ENCODE assay signal across 30 mouse cellular contexts in genomic region chr9:78122939-78123712, GRCm38 (mm10). TPM values are rescaled to one million over a fixed set of nuclear protein-coding genes. Genes with fewer than 3 reads are reported as not detected.
A peak's percentile ranks its signal among the peaks of the same experiment; 100 is the strongest.
DNase-seq lines count a peak whose midpoint lies in the region; ATAC-seq and TF ChIP-seq lines count a peak whose summit lies in the region.
"Had no signal": no experiment of that assay in that cellular context is flagged by ENCODE, and none has a peak within 500 bp of the region (broad histone marks: within the 10 kb centered on the region; RNA-seq: fewer than 3 reads in every experiment).

No protein-coding gene starts in this region.

- TF ChIP-seq CTCF in gastrocnemius, adult 2 months (IDR thresholded peaks at IDR 0.05) = no peak
- no peak for TF ChIP-seq CTCF in heart, postnatal 0 days (IDR thresholded peaks at IDR 0.05; ENCODE audit: low read depth)
- TF ChIP-seq CTCF in lung, postnatal 0 days (IDR thresholded peaks at IDR 0.05) = no peak
- no peak for TF ChIP-seq CTCF in small intestine, adult 2 months (IDR thresholded peaks at IDR 0.05; ENCODE audit: extremely low read depth, insufficient read length, insufficient replicate concordance, low read depth, low read length)

- TF ChIP-seq EP300 in heart, postnatal 0 days (IDR thresholded peaks at IDR 0.05; ENCODE audit: low read depth) = no peak
- no peak for TF ChIP-seq EP300 in lung, postnatal 0 days (IDR thresholded peaks at IDR 0.05)

- 0 out of 2 replicates have a peak, but pooled peaks have one; percentile 16 for ATAC-seq in heart, postnatal 0 days (ENCODE audit: insufficient read depth, low read depth)
- no peak for ATAC-seq in lung, postnatal 0 days
- ATAC-seq: forebrain, embryonic 13.5 days; hindbrain, embryonic 16.5 days; midbrain, embryonic 15.5 days had no signal

- 60% methylated on average over 7 of the region's 7 CpGs for WGBS in heart, postnatal 0 days
- 77% methylated on average over 7 of the region's 7 CpGs for WGBS in heart, embryonic 10.5 days
- WGBS in lung, postnatal 0 days = 83% methylated on average over 7 of the region's 7 CpGs
- WGBS in small intestine, adult 2 months = 58% methylated on average over 7 of the region's 7 CpGs

- no peak for DNase-seq in gastrocnemius, adult 2 months
- no peak for DNase-seq in gastrocnemius, postnatal 10 days
- DNase-seq in heart, postnatal 0 days (ENCODE audit: low spot score) = no peak
- no peak for DNase-seq in heart, embryonic 10.5 days (ENCODE audit: low spot score)
- no peak for DNase-seq in lung, postnatal 0 days (ENCODE audit: low spot score)
- no peak for DNase-seq in lung, adult 18-20 months
- no peak for DNase-seq in thymus, adult 18-20 months
- DNase-seq: adrenal gland, postnatal 36 days; cerebellum, adult 2 months; cerebellum, postnatal 25 days; gastrocnemius, postnatal 25 days; heart, postnatal 10 days; kidney, adult 11 months; kidney, postnatal 25 days; lung, postnatal 10 days; right cerebral cortex, postnatal 25 days; spleen, adult 18-20 months; thymus, adult 2 months; thymus, postnatal 36 days had no signal

- intact Hi-C loops in gastrocnemius, adult 2 months (cut with DNase I) = no loop called here

- no peaks in the 10 kb centered on the region for H3K9me3 ChIP-seq in heart, postnatal 0 days (replicated peaks; ENCODE audit: control insufficient read depth, low read length)
- H3K9me3 ChIP-seq in heart, embryonic 10.5 days = no peaks in the 10 kb centered on the region
- H3K9me3 ChIP-seq in lung, postnatal 0 days (ENCODE audit: low read length) = no peaks in the 10 kb centered on the region
- H3K9me3 ChIP-seq: embryonic facial prominence, embryonic 10.5 days; embryonic facial prominence, embryonic 15.5 days; forebrain, embryonic 13.5 days; limb, embryonic 10.5 days; limb, embryonic 15.5 days; midbrain, embryonic 10.5 days; midbrain, embryonic 15.5 days; neural tube, embryonic 15.5 days had no signal

- H3K36me3 ChIP-seq in heart, postnatal 0 days (replicated peaks; ENCODE audit: control insufficient read depth, insufficient read depth, low read length) = peaks cover 6% of the 10 kb centered on the region
- H3K36me3 ChIP-seq in heart, embryonic 10.5 days = peaks cover 8% of the 10 kb centered on the region; the same call in 1 of the 2 replicates
- no peaks in the 10 kb centered on the region for H3K36me3 ChIP-seq in lung, postnatal 0 days (ENCODE audit: insufficient read depth, low read length)
- H3K36me3 ChIP-seq in small intestine, adult 2 months (ENCODE audit: control insufficient read depth, insufficient read depth, low read length) = peaks cover 5% of the 10 kb centered on the region

- no peak for TF ChIP-seq POLR2A in small intestine, adult 2 months (IDR thresholded peaks at IDR 0.05; ENCODE audit: low read depth, low read length)

- H3K4me2 ChIP-seq in heart, postnatal 0 days (ENCODE audit: low read depth, low read length) = no peak overlapping the region
- H3K4me2 ChIP-seq in lung, postnatal 0 days (replicated peaks; ENCODE audit: low read depth, low read length) = no peak overlapping the region
- H3K4me2 ChIP-seq: embryonic facial prominence, embryonic 15.5 days; forebrain, embryonic 13.5 days; limb, embryonic 15.5 days; midbrain, embryonic 15.5 days; neural tube, embryonic 15.5 days had no signal

- no peak overlapping the region for H3K9ac ChIP-seq in heart, postnatal 0 days (replicated peaks; ENCODE audit: low read depth, low read length)
- no peak overlapping the region for H3K9ac ChIP-seq in lung, postnatal 0 days (replicated peaks; ENCODE audit: low read depth)
- H3K9ac ChIP-seq: embryonic facial prominence, embryonic 15.5 days; forebrain, embryonic 13.5 days; limb, embryonic 15.5 days; midbrain, embryonic 15.5 days; neural tube, embryonic 15.5 days had no signal

- no peak overlapping the region for H3K4me3 ChIP-seq in gastrocnemius, adult 2 months
- no peak overlapping the region for H3K4me3 ChIP-seq in heart, postnatal 0 days (ENCODE audit: low read depth, low read length)
- no peak overlapping the region for H3K4me3 ChIP-seq in heart, embryonic 10.5 days
- no peak overlapping the region for H3K4me3 ChIP-seq in lung, postnatal 0 days (ENCODE audit: low read depth, low read length)
- no peak overlapping the region for H3K4me3 ChIP-seq in small intestine, adult 2 months (ENCODE audit: low read depth, low read length)
- H3K4me3 ChIP-seq: embryonic facial prominence, embryonic 10.5 days; embryonic facial prominence, embryonic 15.5 days; forebrain, embryonic 13.5 days; limb, embryonic 10.5 days; limb, embryonic 15.5 days; midbrain, embryonic 10.5 days; midbrain, embryonic 15.5 days; neural tube, embryonic 15.5 days had no signal

- H3K4me1 ChIP-seq in heart, postnatal 0 days (ENCODE audit: control insufficient read depth, insufficient read depth) = peaks cover 36% of the 10 kb centered on the region
- peaks cover 29% of the 10 kb centered on the region for H3K4me1 ChIP-seq in heart, embryonic 10.5 days
- H3K4me1 ChIP-seq in lung, postnatal 0 days (ENCODE audit: insufficient read depth, low read depth, low read length) = peaks cover 4% of the 10 kb centered on the region; the same call in 1 of the 2 replicates
- peaks cover 38% of the 10 kb centered on the region for H3K4me1 ChIP-seq in small intestine, adult 2 months (ENCODE audit: control insufficient read depth, insufficient read depth, insufficient read length, low read length)
- H3K4me1 ChIP-seq: embryonic facial prominence, embryonic 15.5 days; limb, embryonic 10.5 days; limb, embryonic 15.5 days had no signal

- peak overlapping the region; percentile 70 for H3K27ac ChIP-seq in gastrocnemius, adult 2 months
- H3K27ac ChIP-seq in heart, postnatal 0 days (ENCODE audit: low read depth) = peak overlapping the region; percentile 82
- H3K27ac ChIP-seq in heart, embryonic 10.5 days = no peak overlapping the region
- 0 out of 2 replicates have a peak overlapping the region, but pooled peaks have one; percentile 87 for H3K27ac ChIP-seq in lung, postnatal 0 days (ENCODE audit: low read length)
- peak overlapping the region; percentile 81 for H3K27ac ChIP-seq in small intestine, adult 2 months (ENCODE audit: insufficient read depth, low read depth, low read length)
- H3K27ac ChIP-seq: embryonic facial prominence, embryonic 10.5 days; embryonic facial prominence, embryonic 15.5 days; forebrain, embryonic 13.5 days; limb, embryonic 10.5 days; limb, embryonic 15.5 days; macrophage; midbrain, embryonic 10.5 days; midbrain, embryonic 15.5 days; neural tube, embryonic 15.5 days had no signal

- no peaks in the 10 kb centered on the region for H3K27me3 ChIP-seq in heart, postnatal 0 days (ENCODE audit: control insufficient read depth, insufficient read depth, low read length)
- H3K27me3 ChIP-seq in heart, embryonic 10.5 days (ENCODE audit: insufficient read depth, poor library complexity, severe bottlenecking) = no peaks in the 10 kb centered on the region
- H3K27me3 ChIP-seq in lung, postnatal 0 days (replicated peaks; ENCODE audit: insufficient read depth, low read length) = no peaks in the 10 kb centered on the region
- no peaks in the 10 kb centered on the region for H3K27me3 ChIP-seq in small intestine, adult 2 months (ENCODE audit: control insufficient read depth, insufficient read depth, low read length)
- H3K27me3 ChIP-seq: embryonic facial prominence, embryonic 15.5 days; forebrain, embryonic 13.5 days; limb, embryonic 15.5 days; midbrain, embryonic 15.5 days; neural tube, embryonic 15.5 days had no signal

RNA-seq across cellular contexts. Expression of gene Ick, which starts 14.1 kb away (rescaled TPM):
- total RNA-seq in gastrocnemius, adult 2 months (2021) = 1 to 10 TPM; 5.0 to 6.4 TPM
- 10 to 100 TPM; 15.5 to 20.6 TPM for total RNA-seq in gastrocnemius, postnatal 10 days (2021)
- 10.4 and 11.4 TPM in 2 replicates for total RNA-seq in heart, postnatal 0 days (2014; rRNA removed; ENCODE audit: low replicate concordance)
- 13.5 and 13.8 TPM in 2 replicates for polyA plus RNA-seq in heart, postnatal 0 days (2015; fragmentation: Nextera tagmentation; extraction: Ambion mirVana)
- polyA plus RNA-seq in heart, embryonic 10.5 days (2016; fragmentation: Nextera tagmentation; extraction: Ambion mirVana) = 17.2 and 21.5 TPM in 2 replicates
- polyA plus RNA-seq in lung, postnatal 0 days (2015; fragmentation: Nextera tagmentation; extraction: Ambion mirVana) = 19.3 and 23.0 TPM in 2 replicates
- polyA plus RNA-seq in small intestine, adult 2 months (2012; rRNA removed) = 8.4 and 19.8 TPM in 2 replicates

RNA-seq across cellular contexts. Expression of gene Fbxo9, which starts 14.3 kb away (rescaled TPM):
- total RNA-seq in gastrocnemius, adult 2 months (2021) = 10 to 100 TPM; 43.3 to 49.0 TPM
- total RNA-seq in gastrocnemius, postnatal 10 days (2021) = 10 to 100 TPM; 54.2 to 55.2 TPM
- total RNA-seq in heart, postnatal 0 days (2014; rRNA removed; ENCODE audit: low replicate concordance) = 67.5 and 102 TPM in 2 replicates
- polyA plus RNA-seq in heart, postnatal 0 days (2015; fragmentation: Nextera tagmentation; extraction: Ambion mirVana) = 57.2 and 60.4 TPM in 2 replicates
- 28.5 and 30.6 TPM in 2 replicates for polyA plus RNA-seq in heart, embryonic 10.5 days (2016; fragmentation: Nextera tagmentation; extraction: Ambion mirVana)
- polyA plus RNA-seq in lung, postnatal 0 days (2015; fragmentation: Nextera tagmentation; extraction: Ambion mirVana) = 55.1 and 59.9 TPM in 2 replicates
- 54.1 and 74.3 TPM in 2 replicates for polyA plus RNA-seq in small intestine, adult 2 months (2012; rRNA removed)

RNA-seq across cellular contexts. Expression of gene Gsta4, which starts 59.4 kb away (rescaled TPM):
- 10 to 100 TPM; 10.3 to 22.8 TPM for total RNA-seq in gastrocnemius, adult 2 months (2021)
- 10 to 100 TPM in 1 of 2 experiments, 1 to 10 TPM in 1; 9.9 to 10.6 TPM for total RNA-seq in gastrocnemius, postnatal 10 days (2021)
- total RNA-seq in heart, postnatal 0 days (2014; rRNA removed; ENCODE audit: low replicate concordance) = 59.8 and 81.1 TPM in 2 replicates
- 124 and 134 TPM in 2 replicates for polyA plus RNA-seq in heart, postnatal 0 days (2015; fragmentation: Nextera tagmentation; extraction: Ambion mirVana)
- polyA plus RNA-seq in heart, embryonic 10.5 days (2016; fragmentation: Nextera tagmentation; extraction: Ambion mirVana) = 81.1 and 88.3 TPM in 2 replicates
- 107 and 112 TPM in 2 replicates for polyA plus RNA-seq in lung, postnatal 0 days (2015; fragmentation: Nextera tagmentation; extraction: Ambion mirVana)
- 6.3 and 66.9 TPM in 2 replicates for polyA plus RNA-seq in small intestine, adult 2 months (2012; rRNA removed)
- polyA plus RNA-seq: macrophage had no signal
